Mouse (Mus musculus) embryo, embryonic 10.5 days (tissue): ENCODE results near the gene Tnnc1.

Experiments
- DNase-seq: peaks from one replicate; pipeline ENCODE4 v3.0.0-alpha.2; 2015; ENCODE audit warnings: low spot score

Tnnc1 gene

GRCm38 (mm10) chr14:31258476-31259050 lies 50.5 kb downstream of the Tnnc1 start:
- DNase-seq = no peak

- no peak for DNase-seq
Observed at GRCm38 (mm10) chr14:31260374-31260773, 52.3 kb downstream of the Tnnc1 start.

- no peak for DNase-seq
Observed at GRCm38 (mm10) chr14:31260932-31261331, 52.8 kb downstream of the Tnnc1 start.
